Mouse (Mus musculus): ENCODE data around the gene Adam12.

Gene Adam12

DNA sequence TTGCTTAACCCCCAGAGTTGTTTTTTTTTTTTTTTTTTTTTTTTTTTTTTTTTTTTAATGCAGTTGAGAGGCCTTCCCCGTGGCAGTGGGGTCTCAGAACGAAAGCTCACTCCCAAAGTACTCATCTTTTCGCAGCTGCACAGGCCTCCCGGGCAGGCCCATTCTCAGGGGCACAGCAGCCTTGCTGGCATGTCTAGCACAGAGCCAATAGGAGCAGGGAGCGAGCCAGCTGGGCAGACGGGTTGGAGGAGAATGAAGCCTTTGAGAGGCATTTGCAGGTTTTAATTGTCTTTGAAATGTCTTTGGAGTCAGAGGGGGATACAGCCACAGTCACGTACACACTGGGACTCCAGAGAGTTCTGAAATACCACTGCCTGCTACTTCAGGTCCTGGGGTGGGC, 217.2 kb downstream of the Adam12 start:
- DNase-seq (ENCODE audit: low read depth, low spot score), result no peak

- no peak for DNase-seq (ENCODE audit: low read depth, low spot score)
Observed at GRCm38 (mm10) chr7:134009157-134009556, 222.8 kb downstream of the Adam12 start.

DNA sequence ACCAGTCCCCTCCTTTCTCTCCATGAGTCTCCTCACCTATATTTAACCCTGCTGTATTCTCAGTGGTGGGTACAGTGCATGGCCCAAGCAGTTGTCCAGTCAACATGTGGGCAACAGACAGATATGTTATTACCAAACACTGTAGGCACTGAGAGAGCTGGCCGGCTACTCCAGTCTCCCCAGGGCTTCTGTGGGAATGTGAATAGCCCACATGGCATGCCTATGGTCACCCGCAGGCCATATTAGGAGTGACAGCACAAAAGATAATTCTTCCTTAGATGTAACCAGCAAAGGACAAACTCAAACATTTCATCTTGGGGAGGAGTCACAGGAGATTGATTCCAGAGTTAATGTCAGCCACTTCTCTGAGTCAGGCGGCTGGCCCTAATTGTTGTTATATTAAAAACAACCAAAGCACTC, 224.0 kb downstream of the Adam12 start:
- DNase-seq (ENCODE audit: low read depth, low spot score), result no peak

- no peak for DNase-seq (ENCODE audit: low read depth, low spot score)
Observed at GRCm38 (mm10) chr7:134001581-134001980, 230.4 kb downstream of the Adam12 start.

DNA sequence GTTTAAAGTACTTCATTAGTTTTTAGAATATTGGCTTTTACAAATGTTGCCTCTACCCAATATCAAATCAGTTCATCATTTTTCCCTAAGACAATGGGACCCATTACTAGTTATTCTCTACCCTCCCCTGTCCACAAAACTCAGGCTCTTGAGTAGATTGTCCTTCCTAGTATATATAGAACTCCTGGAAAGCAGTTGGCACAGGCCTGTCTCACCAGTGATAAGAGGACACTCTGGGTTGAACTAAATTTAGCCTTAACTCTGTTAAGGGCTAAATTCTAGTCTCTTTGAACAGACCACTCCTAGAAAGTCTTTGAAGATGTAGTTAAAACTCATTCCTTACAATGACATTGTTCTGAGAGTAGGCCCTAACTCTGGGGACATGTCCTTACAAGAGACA, 241.0 kb downstream of the Adam12 start:
- no peak for DNase-seq (ENCODE audit: low read depth, low spot score)

GRCm38 (mm10) chr7:133988356-133988755, 243.6 kb downstream of the Adam12 start:
- DNase-seq (ENCODE audit: low read depth, low spot score), result no peak

DNA sequence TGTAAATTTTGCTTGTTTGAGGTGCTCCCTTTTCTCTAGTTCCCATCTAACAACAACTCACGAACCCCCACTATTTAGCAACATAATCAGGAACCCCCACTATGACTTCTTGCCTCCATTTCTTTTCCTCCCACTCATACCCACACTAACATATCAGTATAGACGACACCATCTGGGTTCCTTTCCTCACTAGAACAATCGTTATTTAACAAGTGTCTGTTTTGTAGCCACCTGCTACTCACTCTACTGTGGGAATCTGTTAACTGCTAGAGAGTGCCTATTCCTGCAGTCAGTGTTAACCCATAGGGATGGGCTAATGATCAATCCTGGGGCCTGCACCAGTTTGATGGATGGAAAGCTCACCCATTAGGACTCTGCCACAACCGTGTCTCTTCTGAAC, 245.7 kb downstream of the Adam12 start:
- DNase-seq (ENCODE audit: low read depth, low spot score), result no peak

- DNase-seq (ENCODE audit: low read depth, low spot score), result no peak
Observed at GRCm38 (mm10) chr7:133985648-133986047, 246.3 kb downstream of the Adam12 start.

DNA sequence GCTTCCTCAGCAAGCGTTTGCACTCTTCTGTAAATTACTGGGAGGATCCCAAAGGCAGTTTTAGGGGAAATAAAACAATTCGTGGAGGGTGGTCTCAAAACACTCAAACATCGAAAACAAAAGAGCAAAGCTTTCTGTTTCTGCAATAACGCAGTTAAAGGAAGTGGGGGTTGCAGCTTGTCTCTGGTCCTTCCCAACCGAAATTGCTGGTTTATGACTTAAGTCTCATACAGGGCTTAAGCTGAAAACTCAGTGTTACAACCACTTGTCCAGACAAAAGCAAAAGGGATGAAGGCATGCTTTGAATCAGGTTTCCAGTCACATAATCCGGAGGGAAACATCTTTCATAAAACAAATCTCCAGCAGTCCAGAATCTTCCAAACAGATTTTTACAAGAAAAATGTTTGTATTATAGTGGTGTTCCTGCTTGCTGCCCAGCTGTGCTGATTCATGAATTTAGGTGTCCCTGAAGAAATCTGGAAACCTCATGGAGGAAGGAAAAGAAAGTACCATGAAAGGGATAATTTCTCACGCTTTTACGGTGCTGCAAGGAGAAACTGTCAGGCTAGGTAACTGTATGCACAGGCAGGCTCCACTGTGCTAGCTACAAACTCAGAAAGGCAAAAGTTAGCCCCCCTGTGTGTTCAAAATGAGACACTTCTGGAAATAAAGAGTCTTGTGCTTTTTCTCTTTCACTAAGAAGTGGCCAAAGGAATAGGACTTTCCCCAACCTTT, 255.4 kb downstream of the Adam12 start:
- no peak for DNase-seq (ENCODE audit: low read depth, low spot score)

GRCm38 (mm10) chr7:133971086-133971485, 260.9 kb downstream of the Adam12 start:
- no peak for DNase-seq (ENCODE audit: low read depth, low spot score)

DNA sequence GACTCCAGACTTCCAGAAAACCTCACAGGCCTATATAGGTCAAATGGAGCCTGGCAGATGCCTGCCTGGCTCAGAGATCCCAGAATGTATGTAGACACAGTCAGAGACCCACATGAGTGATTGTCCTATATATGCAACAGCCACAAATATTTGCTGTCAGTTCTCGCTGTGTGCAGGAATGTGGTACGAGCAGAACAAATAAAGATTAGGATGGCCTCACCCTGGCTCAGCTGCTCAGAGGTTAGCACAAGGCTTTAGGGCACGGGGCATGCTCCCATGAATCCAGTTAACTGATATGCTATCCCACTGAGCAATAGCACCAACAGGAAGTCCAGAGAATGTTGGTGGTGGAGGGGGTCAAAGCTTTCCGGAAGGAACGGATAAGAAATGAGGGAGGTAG, 261.5 kb downstream of the Adam12 start:
- no peak for DNase-seq (ENCODE audit: low read depth, low spot score)

GRCm38 (mm10) chr7:133967906-133968305, 264.0 kb downstream of the Adam12 start:
- DNase-seq (ENCODE audit: low read depth, low spot score), result no peak

DNA sequence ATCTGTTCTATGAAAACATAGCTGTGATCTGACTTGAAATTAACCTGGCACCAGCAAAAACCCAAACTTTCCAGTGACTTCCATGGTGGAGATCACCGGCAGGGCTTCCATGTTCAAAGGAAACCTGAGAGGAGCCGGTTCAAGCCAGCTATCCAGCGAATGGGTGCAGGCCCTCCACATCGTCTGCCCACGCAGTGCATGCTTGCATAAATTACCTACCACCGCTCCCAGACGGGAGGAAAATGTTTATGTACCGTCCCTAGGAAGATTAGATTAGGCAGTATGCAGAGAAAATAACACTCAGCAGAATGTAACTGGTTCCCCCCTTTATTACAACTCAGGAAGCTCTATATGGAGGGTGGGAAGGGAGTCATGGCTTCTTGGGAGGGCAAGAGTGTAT, 268.4 kb downstream of the Adam12 start:
- peak; percentile 10 for DNase-seq (ENCODE audit: low read depth, low spot score)

DNA sequence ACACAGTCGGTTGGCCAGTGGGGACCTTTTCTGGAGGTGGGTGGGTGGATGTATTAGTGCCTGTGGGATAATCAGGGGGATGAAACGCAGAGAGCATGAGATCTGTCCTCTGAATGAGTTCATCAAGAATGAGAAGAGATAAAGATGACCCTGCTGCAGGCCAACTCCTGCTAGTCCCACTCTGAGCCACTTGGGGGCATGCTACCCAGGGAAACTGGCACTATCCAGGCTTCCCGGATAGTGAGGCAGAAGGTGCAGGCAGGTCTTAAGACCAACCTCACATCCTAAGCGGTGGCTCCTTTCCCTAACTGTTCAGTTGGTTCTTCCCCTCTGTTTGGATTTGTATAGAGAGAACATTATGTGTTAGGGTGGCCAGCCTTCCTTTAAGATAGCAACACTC, 272.7 kb downstream of the Adam12 start:
- DNase-seq (ENCODE audit: low read depth, low spot score), result peak; percentile 33

DNA sequence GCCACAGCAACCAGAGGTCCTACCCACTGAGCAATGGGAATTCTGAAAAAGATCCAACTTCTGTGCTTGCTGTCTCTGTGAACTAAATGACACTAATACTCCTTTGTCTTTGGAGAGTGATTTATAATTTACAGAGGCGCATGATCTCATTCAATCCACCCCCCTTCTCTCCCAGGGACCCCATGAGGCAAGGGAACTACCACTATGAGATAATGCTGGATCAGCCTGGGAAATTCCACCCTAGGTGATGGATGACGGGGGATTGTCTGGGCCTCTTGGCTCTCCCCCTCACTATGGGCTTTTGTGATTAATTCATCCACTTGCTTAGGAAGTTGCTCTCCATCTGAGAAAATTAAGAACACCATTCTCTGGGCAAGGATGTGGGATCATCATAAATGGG, 274.1 kb downstream of the Adam12 start:
- no peak for DNase-seq (ENCODE audit: low read depth, low spot score)

DNA sequence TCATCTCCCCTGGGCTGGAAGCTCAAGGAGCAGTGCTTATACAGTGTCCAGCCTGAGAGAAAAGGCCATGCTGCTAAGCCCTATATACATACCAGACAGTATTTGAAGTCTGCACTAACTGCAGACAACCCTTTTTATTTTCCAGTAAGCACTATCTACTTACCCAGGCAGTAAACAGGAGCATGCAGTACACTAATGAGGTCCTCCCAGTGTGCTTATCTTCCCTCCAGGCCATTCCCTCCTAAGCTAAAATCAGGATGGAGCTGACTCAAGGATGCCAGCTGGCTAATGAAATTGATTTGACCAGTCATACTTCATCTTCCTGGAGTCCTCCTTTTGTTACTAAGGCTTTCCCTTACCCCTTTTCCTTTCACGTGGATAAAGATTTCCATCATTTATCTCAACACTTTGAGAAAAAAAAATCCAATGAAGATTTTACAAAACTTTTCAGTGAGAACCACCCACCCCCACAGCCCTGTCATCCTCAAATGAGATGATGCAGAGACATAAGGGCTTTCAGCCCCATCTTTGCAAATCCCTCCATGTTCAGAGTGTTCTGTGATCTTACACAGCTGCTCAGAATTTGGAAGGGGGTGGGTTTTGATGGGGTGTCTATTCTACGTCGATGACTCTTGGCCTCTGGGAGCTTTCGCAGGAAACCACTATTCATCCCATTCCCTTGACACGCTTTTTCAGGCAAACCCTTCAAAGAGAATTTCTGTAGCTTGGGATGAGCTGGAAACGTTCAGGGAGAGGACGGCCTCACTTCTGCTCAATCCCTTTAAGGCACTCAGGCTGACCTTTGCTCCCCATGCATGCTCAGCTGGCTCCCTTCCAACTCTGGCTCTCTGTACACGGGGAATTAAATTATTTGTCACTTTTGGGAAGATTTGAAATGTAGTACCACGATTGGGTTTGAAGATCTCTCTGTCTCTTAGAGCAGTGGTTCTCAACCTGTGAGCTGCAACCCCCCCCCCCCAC, 277.5 kb downstream of the Adam12 start:
- DNase-seq (ENCODE audit: low read depth, low spot score), result no peak

GRCm38 (mm10) chr7:133951777-133952545, 280.0 kb downstream of the Adam12 start:
- no peak for DNase-seq (ENCODE audit: low read depth, low spot score)

DNA sequence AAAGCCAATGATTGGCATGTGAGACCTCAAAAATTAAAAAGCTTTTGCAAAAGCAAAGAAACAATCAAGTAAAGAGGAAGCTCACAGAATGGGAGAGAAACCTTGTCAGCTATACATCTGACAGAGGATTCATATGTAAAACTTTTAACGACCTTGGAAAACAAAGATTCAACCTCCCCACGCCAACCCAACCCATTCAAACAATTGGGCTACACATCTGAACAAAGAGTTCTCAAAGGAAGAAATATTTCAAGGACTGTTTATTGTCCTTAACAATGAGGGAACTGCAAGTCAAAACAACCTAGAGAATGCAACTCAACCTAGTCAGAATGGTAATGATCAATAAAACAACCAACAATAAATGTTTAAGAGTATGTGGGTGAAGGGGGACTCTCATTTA, 284.6 kb downstream of the Adam12 start:
- peak; percentile 81 for DNase-seq (ENCODE audit: low read depth, low spot score)

DNA sequence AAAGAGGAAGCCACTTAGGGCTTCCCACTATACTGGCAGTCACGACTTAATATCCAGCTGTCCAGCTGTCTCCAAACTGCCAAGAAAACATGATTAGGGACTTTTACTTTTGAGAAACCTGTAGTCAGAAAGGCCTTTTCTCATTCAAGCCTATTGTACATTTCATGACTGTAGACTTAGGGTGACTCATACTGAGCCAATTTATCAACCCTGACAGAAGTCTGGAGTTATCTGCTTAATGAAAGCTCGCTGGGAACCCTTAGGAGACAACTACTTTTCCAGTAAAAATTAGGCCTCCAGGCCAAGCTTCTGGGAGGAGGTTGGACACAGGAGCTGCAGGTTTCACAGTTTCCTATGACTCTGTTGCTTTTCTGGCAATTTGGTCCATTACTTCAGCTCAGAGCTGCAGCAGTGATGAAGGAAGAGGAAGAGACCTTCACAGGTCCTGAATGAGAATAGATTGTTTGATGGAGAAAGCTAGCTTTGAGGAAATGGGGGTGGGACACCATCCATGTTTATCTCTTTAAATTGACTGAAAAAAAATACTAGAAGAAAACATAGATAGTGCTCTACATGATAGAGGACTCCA, 285.1 kb downstream of the Adam12 start:
- DNase-seq (ENCODE audit: low read depth, low spot score), result peak; percentile 61

- no peak for DNase-seq (ENCODE audit: low read depth, low spot score)
Observed at GRCm38 (mm10) chr7:133946113-133946512, 285.8 kb downstream of the Adam12 start.

DNA sequence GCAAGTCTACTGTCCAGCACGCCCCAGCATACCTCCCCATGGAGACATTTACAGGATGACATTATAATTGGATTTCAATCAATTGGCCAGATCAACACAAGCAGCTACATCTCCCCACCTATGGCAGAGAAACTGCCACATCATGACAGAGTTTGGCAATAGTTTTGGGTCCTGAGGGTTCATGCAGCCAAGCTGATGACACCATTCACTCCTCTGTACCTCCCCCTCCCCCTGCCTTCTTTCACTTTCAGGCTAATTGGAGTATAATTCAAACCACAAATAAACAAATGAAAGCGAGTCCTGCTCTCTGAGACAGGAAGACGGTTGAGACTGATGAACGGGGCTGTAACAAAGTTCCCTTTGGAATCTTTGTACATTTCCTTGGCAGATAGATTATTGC, 291.5 kb downstream of the Adam12 start:
- DNase-seq (ENCODE audit: low read depth, low spot score), result no peak

- no peak for DNase-seq (ENCODE audit: low read depth, low spot score)
Observed at GRCm38 (mm10) chr7:133937473-133937872, 294.5 kb downstream of the Adam12 start.

Data from ZHBTc4 (cell line).